Mouse (Mus musculus) monocyte, adult 59 days (primary cell): ENCODE measurements around the gene Wdr31. TPM values are rescaled to one million over a fixed set of nuclear protein-coding genes. Genes with fewer than 3 reads are reported as not detected.

Source experiments
- total RNA-seq, 2 experiments: library from RNA; stranded (reverse); gene quantifications; one replicate each; pipeline ENCODE4 v1.2.4; 2023

The Wdr31 gene
- total RNA-seq: not detected

GRCm38 (mm10) chr4:62470598-62471051 lies at the start of gene Wdr31:
Gene Wdr31, minus strand, starts transcription at chr4:62470896.

GRCm38 (mm10) chr4:62519849-62520233 lies 49.1 kb upstream of the Wdr31 start, which contains the start of gene Alad:
Gene Alad, minus strand, starts transcription at chr4:62519918.

GRCm38 (mm10) chr4:62503374-62503970 lies 32.8 kb upstream of the Wdr31 start, which contains the start of gene Hdhd3:
Gene Hdhd3, minus strand, starts transcription at chr4:62503467.

GRCm38 (mm10) chr4:62479937-62480708 lies 9.4 kb upstream of the Wdr31 start, which contains the start of gene Bspry:
Gene Bspry, plus strand, starts transcription at chr4:62480053.

GRCm38 (mm10) chr4:62435081-62435480 lies 35.6 kb downstream of the Wdr31 start, which contains the start of gene Rnf183:
Gene Rnf183, minus strand, starts transcription at chr4:62435252.

GRCm38 (mm10) chr4:62408601-62409282 lies 62.0 kb downstream of the Wdr31 start, which contains the start of the genes Cdc26 and Prpf4:
Gene Cdc26, minus strand, starts transcription at chr4:62408642.
Gene Prpf4, plus strand, starts transcription at chr4:62408797.

Other genes with a start within 250 kb of the Wdr31 start
- gene Zfp37, start 239.8 kb downstream of the Wdr31 start, total RNA-seq: under 1 TPM; 0.27 to 0.47 TPM
- gene Slc31a2, start 208.3 kb downstream of the Wdr31 start, total RNA-seq: 10 to 100 TPM; 26.6 to 30.2 TPM
- 100 to 1,000 TPM; 121 to 123 TPM for gene Fkbp15, start 110.3 kb downstream of the Wdr31 start, total RNA-seq
- gene Slc31a1, start 110.2 kb downstream of the Wdr31 start, total RNA-seq: 10 to 100 TPM; 18.6 to 19.1 TPM
- 10 to 100 TPM; 38.6 to 45.0 TPM for gene Cdc26, start 62.3 kb downstream of the Wdr31 start, total RNA-seq
- gene Prpf4, start 62.1 kb downstream of the Wdr31 start, total RNA-seq: 10 to 100 TPM in 1 of 2 experiments, 1 to 10 TPM in 1; 9.7 to 11.4 TPM
- gene Rnf183, start 35.6 kb downstream of the Wdr31 start, total RNA-seq: not detected
- not detected for gene Bspry, start 9.2 kb upstream of the Wdr31 start, total RNA-seq
- gene Hdhd3, start 32.6 kb upstream of the Wdr31 start, total RNA-seq: under 1 TPM in 1 of 2 experiments, not detected in 1; 0.55 TPM
- 1 to 10 TPM; 5.2 to 5.7 TPM for gene Alad, start 49.0 kb upstream of the Wdr31 start, total RNA-seq
- 10 to 100 TPM; 13.4 to 14.9 TPM for gene Pole3, start 54.2 kb upstream of the Wdr31 start, total RNA-seq
- gene 4933430I17Rik, start 54.5 kb upstream of the Wdr31 start, total RNA-seq: not detected
- gene Rgs3, start 89.0 kb upstream of the Wdr31 start, total RNA-seq: 100 to 1,000 TPM; 116 to 122 TPM